Mouse (Mus musculus): ENCODE results near the gene Casc3. TPM values are rescaled to one million over a fixed set of nuclear protein-coding genes. Genes with fewer than 3 reads are reported as not detected.

Casc3 gene
- polyA plus RNA-seq, 1 experiment from 2014 or later: 59.9 TPM

GRCm38 (mm10) chr11:98765421-98766309 lies 39.0 kb upstream of the Casc3 start:
- peak; percentile 59 for DNase-seq (ENCODE audit: low spot score)
- 54% methylated on average over 6 of the region's 9 CpGs for WGBS

GRCm38 (mm10) chr11:98766346-98766745 lies 38.4 kb upstream of the Casc3 start:
- WGBS: 35% methylated on average over 2 of the region's 2 CpGs
- DNase-seq (ENCODE audit: low spot score) (peak; percentile 30), ATAC-seq (replicated peaks; ENCODE audit: low FRiP score) (no peak)
- peaks cover 26% of the 10 kb centered on the region for H3K4me1 ChIP-seq (replicated peaks; ENCODE audit: control insufficient read depth, insufficient read depth, low read length)
- no peak overlapping the region for H3K9ac ChIP-seq (ENCODE audit: low read length)
- H3K9me3 ChIP-seq (ENCODE audit: control insufficient read depth, low read length): no peaks in the 10 kb centered on the region
- no peak overlapping the region for H3K4me3 ChIP-seq (ENCODE audit: low read depth, low read length)
- H3K27ac ChIP-seq (ENCODE audit: low read depth, low read length): no peak overlapping the region
- H3K36me3 ChIP-seq (ENCODE audit: control insufficient read depth, insufficient read depth, low read length): no peaks in the 10 kb centered on the region
- no peaks in the 10 kb centered on the region for H3K27me3 ChIP-seq (ENCODE audit: control insufficient read depth, insufficient read depth, low read length)
- H3K4me2 ChIP-seq (ENCODE audit: low read depth, low read length, severe bottlenecking): no peak overlapping the region

More at GRCm38 (mm10) chr11:98765421-98766309, 39.0 kb upstream of the Casc3 start:
- H3K4me1 ChIP-seq (replicated peaks; ENCODE audit: control insufficient read depth, insufficient read depth, low read length): peaks cover 26% of the 10 kb centered on the region
- H3K36me3 ChIP-seq (ENCODE audit: control insufficient read depth, insufficient read depth, low read length): no peaks in the 10 kb centered on the region
- H3K9ac ChIP-seq (ENCODE audit: low read length): no peak overlapping the region
- H3K9me3 ChIP-seq (ENCODE audit: control insufficient read depth, low read length): no peaks in the 10 kb centered on the region
- H3K27ac ChIP-seq (ENCODE audit: low read depth, low read length): 0 out of 2 replicates have a peak overlapping the region, but pooled peaks have one; percentile 18
- no peak for ATAC-seq (replicated peaks; ENCODE audit: low FRiP score)
- H3K27me3 ChIP-seq (ENCODE audit: control insufficient read depth, insufficient read depth, low read length): no peaks in the 10 kb centered on the region
- H3K4me2 ChIP-seq (ENCODE audit: low read depth, low read length, severe bottlenecking): no peak overlapping the region
- H3K4me3 ChIP-seq (ENCODE audit: low read depth, low read length): no peak overlapping the region

GRCm38 (mm10) chr11:98766816-98767215 lies 37.9 kb upstream of the Casc3 start:
- Histone ChIP-seq H3K4me1 (replicated peaks; ENCODE audit: control insufficient read depth, insufficient read depth, low read length) (peaks cover 26% of the 10 kb centered on the region), H3K27ac (ENCODE audit: low read depth, low read length) (peak overlapping the region; percentile 25; the same call in 1 of the 2 replicates), H3K36me3 (ENCODE audit: control insufficient read depth, insufficient read depth, low read length) (no peaks in the 10 kb centered on the region), H3K27me3 (ENCODE audit: control insufficient read depth, insufficient read depth, low read length) (no peaks in the 10 kb centered on the region), H3K9ac (ENCODE audit: low read length) (peak overlapping the region; percentile 32; the same call in 1 of the 2 replicates), H3K4me2 (ENCODE audit: low read depth, low read length, severe bottlenecking) (no peak overlapping the region), H3K4me3 (ENCODE audit: low read depth, low read length) (no peak overlapping the region), H3K9me3 (ENCODE audit: control insufficient read depth, low read length) (no peaks in the 10 kb centered on the region)
- ATAC-seq (replicated peaks; ENCODE audit: low FRiP score) (peak; percentile 6; the same call in 1 of the 2 replicates), DNase-seq (ENCODE audit: low spot score) (peak; percentile 58)
- 55% methylated on average over 5 of the region's 5 CpGs for WGBS

- H3K4me1 ChIP-seq (replicated peaks; ENCODE audit: control insufficient read depth, insufficient read depth, low read length): peaks cover 26% of the 10 kb centered on the region
- H3K27me3 ChIP-seq (ENCODE audit: control insufficient read depth, insufficient read depth, low read length): no peaks in the 10 kb centered on the region
- peak overlapping the region; percentile 32 for H3K9ac ChIP-seq (ENCODE audit: low read length)
- H3K27ac ChIP-seq (ENCODE audit: low read depth, low read length): peak overlapping the region; percentile 25
- ATAC-seq (replicated peaks; ENCODE audit: low FRiP score) (peak; percentile 54; the same call in 1 of the 2 replicates), DNase-seq (ENCODE audit: low spot score) (peak; percentile 65)
- H3K9me3 ChIP-seq (ENCODE audit: control insufficient read depth, low read length): no peaks in the 10 kb centered on the region
- H3K4me2 ChIP-seq (ENCODE audit: low read depth, low read length, severe bottlenecking): 0 out of 2 replicates have a peak overlapping the region, but pooled peaks have one; percentile 18
- 31% methylated on average over 9 of the region's 9 CpGs for WGBS
- no peaks in the 10 kb centered on the region for H3K36me3 ChIP-seq (ENCODE audit: control insufficient read depth, insufficient read depth, low read length)
- H3K4me3 ChIP-seq (ENCODE audit: low read depth, low read length): no peak overlapping the region
Observed at GRCm38 (mm10) chr11:98767276-98767675, 37.4 kb upstream of the Casc3 start.

- H3K9ac ChIP-seq (ENCODE audit: low read length): peak overlapping the region; percentile 30
Observed at GRCm38 (mm10) chr11:98767713-98768112, 37.0 kb upstream of the Casc3 start.

GRCm38 (mm10) chr11:98768127-98769006 lies 36.3 kb upstream of the Casc3 start:
- Histone ChIP-seq H3K4me3 (ENCODE audit: low read depth, low read length) (peak overlapping the region; percentile 8; the same call in 1 of the 2 replicates), H3K36me3 (ENCODE audit: control insufficient read depth, insufficient read depth, low read length) (no peaks in the 10 kb centered on the region), H3K9ac (ENCODE audit: low read length) (peak overlapping the region; percentile 30), H3K4me2 (ENCODE audit: low read depth, low read length, severe bottlenecking) (peak overlapping the region; percentile 47), H3K9me3 (ENCODE audit: control insufficient read depth, low read length) (no peaks in the 10 kb centered on the region), H3K27ac (ENCODE audit: low read depth, low read length) (no peak overlapping the region; the same call in 1 of the 2 replicates), H3K4me1 (replicated peaks; ENCODE audit: control insufficient read depth, insufficient read depth, low read length) (peaks cover 26% of the 10 kb centered on the region), H3K27me3 (ENCODE audit: control insufficient read depth, insufficient read depth, low read length) (no peaks in the 10 kb centered on the region)
- DNase-seq (ENCODE audit: low spot score) (peak; percentile 54), ATAC-seq (replicated peaks; ENCODE audit: low FRiP score) (no peak)
- WGBS: 30% methylated on average over 39 of the region's 39 CpGs

More at GRCm38 (mm10) chr11:98767713-98768112, 37.0 kb upstream of the Casc3 start:
- H3K27me3 ChIP-seq (ENCODE audit: control insufficient read depth, insufficient read depth, low read length): no peaks in the 10 kb centered on the region
- ATAC-seq (replicated peaks; ENCODE audit: low FRiP score) (peak; percentile 28; the same call in 1 of the 2 replicates), DNase-seq (ENCODE audit: low spot score) (peak; percentile 51)
- peak overlapping the region; percentile 47 for H3K4me2 ChIP-seq (ENCODE audit: low read depth, low read length, severe bottlenecking)
- no peaks in the 10 kb centered on the region for H3K9me3 ChIP-seq (ENCODE audit: control insufficient read depth, low read length)
- WGBS: 20% methylated on average over 4 of the region's 4 CpGs
- peaks cover 26% of the 10 kb centered on the region for H3K4me1 ChIP-seq (replicated peaks; ENCODE audit: control insufficient read depth, insufficient read depth, low read length)
- no peak overlapping the region; the same call in 1 of the 2 replicates for H3K27ac ChIP-seq (ENCODE audit: low read depth, low read length)
- H3K4me3 ChIP-seq (ENCODE audit: low read depth, low read length): peak overlapping the region; percentile 8; the same call in 1 of the 2 replicates
- no peaks in the 10 kb centered on the region for H3K36me3 ChIP-seq (ENCODE audit: control insufficient read depth, insufficient read depth, low read length)

- Histone ChIP-seq H3K36me3 (ENCODE audit: control insufficient read depth, insufficient read depth, low read length) (no peaks in the 10 kb centered on the region), H3K4me2 (ENCODE audit: low read depth, low read length, severe bottlenecking) (no peak overlapping the region), H3K4me3 (ENCODE audit: low read depth, low read length) (no peak overlapping the region), H3K4me1 (replicated peaks; ENCODE audit: control insufficient read depth, insufficient read depth, low read length) (peaks cover 31% of the 10 kb centered on the region), H3K27ac (ENCODE audit: low read depth, low read length) (no peak overlapping the region), H3K9ac (ENCODE audit: low read length) (no peak overlapping the region), H3K9me3 (ENCODE audit: control insufficient read depth, low read length) (no peaks in the 10 kb centered on the region), H3K27me3 (ENCODE audit: control insufficient read depth, insufficient read depth, low read length) (no peaks in the 10 kb centered on the region)
- WGBS: 91% methylated on average over 25 of the region's 25 CpGs
- ATAC-seq (replicated peaks; ENCODE audit: low FRiP score) (no peak), DNase-seq (ENCODE audit: low spot score) (peak; percentile 50)
Observed at GRCm38 (mm10) chr11:98769007-98769954, 35.4 kb upstream of the Casc3 start.

Data from forebrain, embryonic 11.5 days (tissue).